Mouse (Mus musculus) midbrain, embryonic 14.5 days (tissue): ENCODE results near the gene Rps6. TPM values are rescaled to one million over a fixed set of nuclear protein-coding genes. Genes with fewer than 3 reads are reported as not detected.
"Not testable (repeated sequence)": the region's sequence is repeated elsewhere in the genome, so short reads cannot be mapped to it uniquely, and the experiment has no call there.

Experiments used
- ATAC-seq: fragments of 200-750 bp; cut with Nextera tagmentation; 2 replicates; pipeline ENCODE4 v1.8.0; 2017; ENCODE audit warnings: moderate number of reproducible peaks, moderate library complexity; ENCODE audit not compliant: low FRiP score, low TSS enrichment
- DNase-seq: peaks from one replicate; pipeline ENCODE4 v3.0.0-alpha.2; 2015
- H3K27ac ChIP-seq: fragments of 300-500 bp; sonication (generic); replicated peaks from 2 replicates; pipeline ENCODE4 v1.5.1; 2014; ENCODE audit warnings: mild to moderate bottlenecking, low read depth, low read length, moderate library complexity
- H3K27me3 ChIP-seq: fragments of 300-500 bp; sonication (generic); 2 replicates; pipeline ENCODE4 v1.6.1; 2014; ENCODE audit warnings: low read length, control low read depth, mixed read lengths; ENCODE audit not compliant: control insufficient read depth, insufficient read depth
- H3K36me3 ChIP-seq: fragments of 300-500 bp; sonication (generic); 2 replicates; pipeline ENCODE4 v1.6.1; 2014; ENCODE audit warnings: low read length, control low read depth; ENCODE audit not compliant: control insufficient read depth, insufficient read depth
- H3K4me1 ChIP-seq: fragments of 300-500 bp; sonication (generic); 2 replicates; pipeline ENCODE4 v1.6.1; 2014; ENCODE audit warnings: mild to moderate bottlenecking, antibody characterized with exemption, low read length, control low read depth; ENCODE audit not compliant: control insufficient read depth, insufficient read depth
- H3K4me2 ChIP-seq: fragments of 300-500 bp; sonication (generic); 2 replicates; pipeline ENCODE4 v1.6.1; 2014; ENCODE audit warnings: mild to moderate bottlenecking, low read length, moderate library complexity
- H3K4me3 ChIP-seq: fragments of 300-500 bp; sonication (generic); replicated peaks from 2 replicates; pipeline ENCODE4 v1.5.1; 2014; ENCODE audit warnings: low read depth, low read length
- H3K9ac ChIP-seq: fragments of 300-500 bp; sonication (generic); replicated peaks from 2 replicates; pipeline ENCODE4 v1.6.1; 2014; ENCODE audit warnings: mild to moderate bottlenecking, low read length, moderate library complexity
- H3K9me3 ChIP-seq: fragments of 300-500 bp; sonication (generic); 2 replicates; pipeline ENCODE4 v1.6.1; 2016; ENCODE audit warnings: low read length, control low read depth, mixed read lengths; ENCODE audit not compliant: control insufficient read depth
- WGBS: fragments of 180-500 bp; shearing (Covaris S2); extraction: QIAGEN DNeasy Blood & Tissue Kit; methylation state at CpG from one replicate; pipeline ENCODE4 v1.1.7; 2014; 5-methylcytosine and 5-hydroxymethylcytosine counted together
- polyA plus RNA-seq: library from polyadenylated mRNA; unstranded; fragments of >200 nt; fragmentation: Nextera tagmentation; extraction: Ambion mirVana; gene quantifications from 2 replicates; pipeline ENCODE4 v1.2.1, GENCODE M21; 2014

Rps6 gene
- polyA plus RNA-seq, 1 experiment from 2014 or later = 486 TPM

GRCm38 (mm10) chr4:86858070-86858440 is 843 bp upstream of the Rps6 start:
- peak; percentile 60 for DNase-seq
- H3K4me1 ChIP-seq = peaks cover 16% of the 10 kb centered on the region
- H3K9me3 ChIP-seq = no peaks in the 10 kb centered on the region
- WGBS = 58% methylated on average over 12 of the region's 12 CpGs
- H3K27me3 ChIP-seq = no peaks in the 10 kb centered on the region
- peaks cover 23% of the 10 kb centered on the region for H3K36me3 ChIP-seq
- H3K4me3 ChIP-seq = peak overlapping the region; percentile 89
- peak overlapping the region; percentile 99 for H3K9ac ChIP-seq
- ATAC-seq = no peak
- peak overlapping the region; percentile 87 for H3K4me2 ChIP-seq
- peak overlapping the region; percentile 97 for H3K27ac ChIP-seq

GRCm38 (mm10) chr4:86856304-86857112 is 704 bp downstream of the Rps6 start:
- peak; percentile 31 for DNase-seq
- Histone ChIP-seq H3K27ac (peak overlapping the region; percentile 97), H3K36me3 (peaks cover 38% of the 10 kb centered on the region), H3K27me3 (no peaks in the 10 kb centered on the region), H3K4me3 (peak overlapping the region; percentile 89), H3K9ac (peak overlapping the region; percentile 99), H3K4me1 (peaks cover 16% of the 10 kb centered on the region), H3K9me3 (no peaks in the 10 kb centered on the region), H3K4me2 (peak overlapping the region; percentile 87)
- 0 out of 2 replicates have a peak, but pooled peaks have one; percentile 0 for ATAC-seq
- WGBS = 2% methylated on average over 50 of the region's 50 CpGs

- no peak for ATAC-seq
- Histone ChIP-seq H3K4me1 (peaks cover 10% of the 10 kb centered on the region), H3K4me2 (no peak overlapping the region), H3K9ac (no peak overlapping the region), H3K4me3 (no peak overlapping the region), H3K36me3 (peaks cover 50% of the 10 kb centered on the region), H3K27ac (no peak overlapping the region), H3K9me3 (no peaks in the 10 kb centered on the region), H3K27me3 (no peaks in the 10 kb centered on the region)
- DNase-seq = no peak
- 89% methylated on average over 4 of the region's 4 CpGs for WGBS
Observed at GRCm38 (mm10) chr4:86852813-86853590, 4.2 kb downstream of the Rps6 start.

GRCm38 (mm10) chr4:86852018-86852417 is 5.2 kb downstream of the Rps6 start:
- peaks cover 8% of the 10 kb centered on the region for H3K4me1 ChIP-seq
- ATAC-seq = no peak
- H3K9ac ChIP-seq = no peak overlapping the region
- no peaks in the 10 kb centered on the region for H3K9me3 ChIP-seq
- H3K4me2 ChIP-seq = no peak overlapping the region
- H3K27ac ChIP-seq = no peak overlapping the region
- peaks cover 55% of the 10 kb centered on the region for H3K36me3 ChIP-seq
- WGBS = 77% methylated on average over 3 of the region's 3 CpGs
- no peak for DNase-seq
- H3K27me3 ChIP-seq = no peaks in the 10 kb centered on the region
- no peak overlapping the region for H3K4me3 ChIP-seq

- Histone ChIP-seq H3K4me2 (no peak overlapping the region), H3K9me3 (no peaks in the 10 kb centered on the region), H3K9ac (no peak overlapping the region), H3K36me3 (peaks cover 59% of the 10 kb centered on the region), H3K27ac (no peak overlapping the region), H3K4me1 (peaks cover 8% of the 10 kb centered on the region), H3K4me3 (no peak overlapping the region), H3K27me3 (no peaks in the 10 kb centered on the region)
- DNase-seq = no peak
- WGBS = 90% methylated on average over 2 of the region's 2 CpGs
- no peak for ATAC-seq
Observed at GRCm38 (mm10) chr4:86851331-86851730, 5.9 kb downstream of the Rps6 start.

- Histone ChIP-seq H3K4me1 (no peaks in the 10 kb centered on the region), H3K4me3 (no peak overlapping the region), H3K27ac (no peak overlapping the region), H3K36me3 (peaks cover 56% of the 10 kb centered on the region), H3K27me3 (no peaks in the 10 kb centered on the region), H3K9me3 (no peaks in the 10 kb centered on the region), H3K4me2 (no peak overlapping the region), H3K9ac (no peak overlapping the region)
- ATAC-seq (no peak), DNase-seq (no peak)
- WGBS = 95% methylated on average over 2 of the region's 2 CpGs
Observed at GRCm38 (mm10) chr4:86847246-86847645, 10.0 kb downstream of the Rps6 start.

GRCm38 (mm10) chr4:86845384-86845783 is 11.8 kb downstream of the Rps6 start:
- WGBS = 98% methylated on average over 3 of the region's 3 CpGs
- peaks cover 47% of the 10 kb centered on the region for H3K36me3 ChIP-seq

GRCm38 (mm10) chr4:86841141-86841540 is 16.1 kb downstream of the Rps6 start:
- H3K4me2 ChIP-seq, H3K9ac ChIP-seq, H3K4me1 ChIP-seq, ATAC-seq, H3K4me3 ChIP-seq, H3K9me3 ChIP-seq, H3K27ac ChIP-seq, DNase-seq, H3K27me3 ChIP-seq: not testable (repeated sequence)
- WGBS = 100% methylated on average over 2 of the region's 2 CpGs
- peaks cover 54% of the 10 kb centered on the region for H3K36me3 ChIP-seq

More at GRCm38 (mm10) chr4:86845384-86845783, 11.8 kb downstream of the Rps6 start:
- no peaks in the 10 kb centered on the region for H3K4me1 ChIP-seq
- no peaks in the 10 kb centered on the region for H3K9me3 ChIP-seq
- ATAC-seq (no peak), DNase-seq (no peak)
- no peak overlapping the region for H3K9ac ChIP-seq
- no peak overlapping the region for H3K4me3 ChIP-seq
- H3K4me2 ChIP-seq = no peak overlapping the region
- H3K27ac ChIP-seq = no peak overlapping the region
- H3K27me3 ChIP-seq = no peaks in the 10 kb centered on the region
